Mouse (Mus musculus) embryonic facial prominence, embryonic 14.5 days (tissue): ENCODE measurements around the gene Adipoq. TPM values are rescaled to one million over a fixed set of nuclear protein-coding genes. Genes with fewer than 3 reads are reported as not detected.
A peak's percentile ranks its signal among the peaks of the same experiment; 100 is the strongest.
"Not testable (repeated sequence)": the region's sequence is repeated elsewhere in the genome, so short reads cannot be mapped to it uniquely, and the experiment has no call there.

Source experiments
- ATAC-seq: fragments of 200-750 bp; cut with Nextera tagmentation; 2 replicates; pipeline ENCODE4 v1.8.0; 2017; ENCODE audit warnings: low read depth, moderate number of reproducible peaks, moderate TSS enrichment
- DNase-seq: peaks from one replicate; pipeline ENCODE4 v3.0.0-alpha.2; 2015; ENCODE audit warnings: low spot score
- H3K27ac ChIP-seq: fragments of 300-500 bp; sonication (generic); replicated peaks from 2 replicates; pipeline ENCODE4 v1.5.1; 2014; ENCODE audit warnings: low read depth, mild to moderate bottlenecking, low read length, moderate library complexity
- H3K27me3 ChIP-seq: fragments of 300-500 bp; sonication (generic); replicated peaks from 2 replicates; pipeline ENCODE4 v1.6.1; 2014; ENCODE audit warnings: low read length; ENCODE audit not compliant: control insufficient read depth, insufficient read depth
- H3K36me3 ChIP-seq: fragments of 300-500 bp; sonication (generic); 2 replicates; pipeline ENCODE4 v1.6.1; 2014; ENCODE audit warnings: low read length, mixed read lengths; ENCODE audit not compliant: control insufficient read depth, insufficient read depth
- H3K4me1 ChIP-seq: fragments of 300-500 bp; sonication (generic); 2 replicates; pipeline ENCODE4 v1.6.1; 2014; ENCODE audit warnings: antibody characterized with exemption, low read length; ENCODE audit not compliant: control insufficient read depth, insufficient read depth
- H3K4me2 ChIP-seq: fragments of 300-500 bp; sonication (generic); 2 replicates; pipeline ENCODE4 v1.6.1; 2014; ENCODE audit warnings: low read depth, mild to moderate bottlenecking, low read length, moderate library complexity, mixed read lengths
- H3K4me3 ChIP-seq: fragments of 300-500 bp; sonication (generic); 2 replicates; pipeline ENCODE4 v1.5.1; 2014; ENCODE audit warnings: low read depth, mild to moderate bottlenecking, low read length
- H3K9ac ChIP-seq: fragments of 300-500 bp; sonication (generic); 2 replicates; pipeline ENCODE4 v1.6.1; 2014; ENCODE audit warnings: low read depth, mild to moderate bottlenecking, low read length, moderate library complexity, mixed read lengths
- H3K9me3 ChIP-seq: fragments of 300-500 bp; sonication (generic); 2 replicates; pipeline ENCODE4 v1.6.1; 2016; ENCODE audit warnings: low read length; ENCODE audit not compliant: control insufficient read depth
- WGBS: fragments of 180-500 bp; shearing (Covaris S2); extraction: QIAGEN DNeasy Blood & Tissue Kit; methylation state at CpG from one replicate; pipeline ENCODE4 v1.1.7; 2014; 5-methylcytosine and 5-hydroxymethylcytosine counted together
- polyA plus RNA-seq: library from polyadenylated mRNA; unstranded; fragments of >200 nt; fragmentation: Nextera tagmentation; extraction: Ambion mirVana; gene quantifications from 2 replicates; pipeline ENCODE4 v1.2.1, GENCODE M21; 2014

Gene Adipoq
- polyA plus RNA-seq = 5.9 and 18.4 TPM in 2 replicates

DNA sequence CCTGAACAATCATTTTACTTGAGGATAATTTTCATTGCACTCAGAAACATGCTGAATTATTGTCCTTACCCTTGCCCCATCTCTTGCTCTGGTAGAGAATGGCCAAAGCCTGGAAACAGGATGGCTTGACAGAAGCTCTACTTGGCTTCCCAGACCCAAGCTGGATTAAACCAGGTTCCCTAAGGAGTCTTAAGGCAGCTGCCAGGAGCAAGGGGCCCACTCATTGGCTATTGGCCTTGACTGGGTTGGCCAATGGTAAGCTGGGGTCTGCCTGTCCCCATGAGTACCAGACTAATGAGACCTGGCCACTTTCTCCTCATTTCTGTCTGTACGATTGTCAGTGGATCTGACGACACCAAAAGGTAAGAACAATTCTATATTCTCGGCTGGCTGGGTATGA, at the start of gene Adipoq:
Adipoq (plus strand) TSS at position 257 of the 400 bp plus-strand sequence.
- no peak within 1 kb of the TSS for H3K27ac ChIP-seq
- no peak within 1 kb of the TSS for H3K9ac ChIP-seq
- H3K4me3 ChIP-seq = no peak within 1 kb of the TSS
- WGBS = 94% methylated on average over 3 of the region's 3 CpGs
- no peak for DNase-seq
- no peak within 1 kb of the TSS for H3K4me2 ChIP-seq
- ATAC-seq = no peak
- H3K4me1 ChIP-seq = no peaks in the 10 kb centered on the region
- H3K36me3 ChIP-seq = no peaks in the 10 kb centered on the region
- no peaks in the 10 kb centered on the region for H3K27me3 ChIP-seq
- H3K9me3 ChIP-seq = no peaks in the 10 kb centered on the region

DNA sequence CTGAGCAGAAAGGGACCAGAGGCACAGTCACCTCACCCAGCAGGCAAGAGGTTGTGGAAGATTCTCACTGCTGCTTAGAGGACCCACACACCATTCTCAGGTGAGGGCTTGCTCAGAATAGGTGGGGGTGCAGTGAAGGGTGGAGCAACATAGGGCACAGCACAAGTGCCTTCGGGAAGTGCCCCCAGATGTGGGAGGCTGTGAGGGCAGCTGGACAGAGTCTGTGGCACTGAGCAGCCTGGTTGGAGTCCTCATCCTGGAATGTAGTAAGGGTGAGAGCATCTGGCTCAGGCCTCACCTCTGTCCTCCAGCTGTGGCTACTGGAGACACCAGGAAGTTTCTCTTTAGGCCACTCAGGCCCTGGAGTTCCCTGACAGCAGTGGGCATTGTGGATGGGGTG, 49.5 kb upstream of the Adipoq start:
- not testable (repeated sequence) for H3K4me2 ChIP-seq, H3K9me3 ChIP-seq, H3K36me3 ChIP-seq, H3K27ac ChIP-seq, H3K9ac ChIP-seq, DNase-seq, H3K4me3 ChIP-seq, H3K4me1 ChIP-seq, ATAC-seq
- 100% methylated on average over 1 of the region's 1 CpGs for WGBS
- H3K27me3 ChIP-seq = peaks cover 11% of the 10 kb centered on the region

DNA sequence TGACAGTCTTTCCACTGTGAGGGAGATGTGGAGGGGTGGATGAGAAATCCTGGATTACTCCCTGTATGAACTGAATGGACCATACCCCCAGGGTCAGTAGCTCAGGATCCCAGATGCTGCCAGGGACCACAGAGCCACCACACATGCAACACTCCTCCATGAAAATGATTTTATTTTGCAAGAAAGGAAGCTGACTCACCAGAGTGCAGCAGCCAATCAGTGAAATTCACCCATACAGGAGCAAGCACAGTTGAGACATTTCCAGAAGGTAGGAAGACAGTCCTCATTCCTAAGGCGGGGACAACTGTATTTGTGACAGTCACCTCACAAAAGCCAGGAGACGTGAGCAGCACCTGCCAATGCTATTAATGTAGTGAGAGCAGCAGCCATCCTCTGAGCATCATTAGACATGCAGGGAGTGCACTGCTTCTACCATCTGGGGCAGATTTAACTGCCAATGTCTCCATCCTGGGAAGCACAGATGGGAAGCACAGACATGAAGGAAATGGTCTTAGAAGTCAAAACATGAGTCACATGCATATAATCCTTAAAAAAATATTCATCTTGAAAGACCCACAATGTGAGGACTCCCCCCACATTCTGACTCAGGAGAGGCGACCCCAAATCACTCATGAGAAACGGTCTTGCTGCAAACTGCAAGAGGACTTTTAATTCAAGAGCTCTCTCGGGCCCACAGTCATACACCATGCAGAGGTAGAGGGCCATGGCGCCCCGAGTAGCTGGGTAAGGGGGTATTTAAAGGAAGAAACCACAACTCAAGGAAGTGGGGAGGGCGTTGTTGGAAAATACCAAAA, 48.8 kb upstream of the Adipoq start:
- WGBS = 80% methylated on average over 8 of the region's 8 CpGs
- H3K36me3 ChIP-seq, H3K27ac ChIP-seq, H3K4me3 ChIP-seq, H3K4me1 ChIP-seq, H3K4me2 ChIP-seq, H3K9me3 ChIP-seq, DNase-seq, H3K9ac ChIP-seq, ATAC-seq: not testable (repeated sequence)
- peaks cover 11% of the 10 kb centered on the region for H3K27me3 ChIP-seq

DNA sequence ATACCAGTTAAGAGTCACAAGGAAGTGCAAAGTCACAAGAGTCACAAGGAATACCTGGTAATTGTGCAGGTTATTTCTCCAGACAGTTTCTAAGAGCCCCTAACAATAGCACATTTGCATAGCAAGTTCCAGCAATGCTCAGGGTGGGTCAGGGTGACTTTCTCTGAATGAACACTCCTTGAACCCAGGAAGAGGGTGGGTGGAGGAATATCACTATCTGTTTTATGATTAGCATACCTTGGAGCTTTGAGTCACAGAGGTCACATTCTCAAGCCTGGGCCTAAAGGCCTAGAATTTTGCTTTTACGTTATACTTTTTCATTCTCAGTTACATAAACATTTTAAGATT, 48.3 kb upstream of the Adipoq start:
- peaks cover 11% of the 10 kb centered on the region for H3K27me3 ChIP-seq
- not testable (repeated sequence) for DNase-seq, H3K4me1 ChIP-seq, ATAC-seq, H3K27ac ChIP-seq, H3K4me2 ChIP-seq, H3K4me3 ChIP-seq, H3K9ac ChIP-seq, H3K9me3 ChIP-seq, H3K36me3 ChIP-seq
- 97% methylated on average over 1 of the region's 1 CpGs for WGBS

GRCm38 (mm10) chr16:23099632-23100031, 46.7 kb upstream of the Adipoq start:
- H3K4me1 ChIP-seq = no peaks in the 10 kb centered on the region
- peak overlapping the region; percentile 54 for H3K4me2 ChIP-seq
- 8% methylated on average over 12 of the region's 12 CpGs for WGBS
- no peaks in the 10 kb centered on the region for H3K36me3 ChIP-seq
- no peak for DNase-seq
- no peak overlapping the region for H3K27ac ChIP-seq
- no peaks in the 10 kb centered on the region for H3K9me3 ChIP-seq
- H3K4me3 ChIP-seq = peak overlapping the region; percentile 33
- H3K27me3 ChIP-seq = peaks cover 11% of the 10 kb centered on the region
- H3K9ac ChIP-seq = peak overlapping the region; percentile 44
- no peak for ATAC-seq

- peaks cover 11% of the 10 kb centered on the region for H3K27me3 ChIP-seq
- under 1% methylated on average over 8 of the region's 9 CpGs for WGBS
- H3K4me3 ChIP-seq = peak overlapping the region; percentile 33
- H3K4me1 ChIP-seq = no peaks in the 10 kb centered on the region
- peak overlapping the region; percentile 44 for H3K9ac ChIP-seq
- ATAC-seq (peak; percentile 71; the same call in 1 of the 2 replicates), DNase-seq (peak; percentile 36)
- no peaks in the 10 kb centered on the region for H3K36me3 ChIP-seq
- no peaks in the 10 kb centered on the region for H3K9me3 ChIP-seq
- H3K27ac ChIP-seq = no peak overlapping the region
- peak overlapping the region; percentile 54 for H3K4me2 ChIP-seq
These were observed 46.2 kb upstream of the Adipoq start for GRCm38 (mm10) chr16:23100099-23100575.

GRCm38 (mm10) chr16:23100613-23101012, 45.7 kb upstream of the Adipoq start:
- H3K27ac ChIP-seq = no peak overlapping the region
- H3K4me3 ChIP-seq = peak overlapping the region; percentile 33
- H3K27me3 ChIP-seq = peaks cover 11% of the 10 kb centered on the region
- no peak for ATAC-seq
- peak overlapping the region; percentile 54 for H3K4me2 ChIP-seq
- no peak for DNase-seq
- H3K36me3 ChIP-seq = no peaks in the 10 kb centered on the region
- H3K9me3 ChIP-seq = no peaks in the 10 kb centered on the region
- H3K9ac ChIP-seq = peak overlapping the region; percentile 42; the same call in 1 of the 2 replicates
- no peaks in the 10 kb centered on the region for H3K4me1 ChIP-seq
- 16% methylated on average over 10 of the region's 10 CpGs for WGBS

DNA sequence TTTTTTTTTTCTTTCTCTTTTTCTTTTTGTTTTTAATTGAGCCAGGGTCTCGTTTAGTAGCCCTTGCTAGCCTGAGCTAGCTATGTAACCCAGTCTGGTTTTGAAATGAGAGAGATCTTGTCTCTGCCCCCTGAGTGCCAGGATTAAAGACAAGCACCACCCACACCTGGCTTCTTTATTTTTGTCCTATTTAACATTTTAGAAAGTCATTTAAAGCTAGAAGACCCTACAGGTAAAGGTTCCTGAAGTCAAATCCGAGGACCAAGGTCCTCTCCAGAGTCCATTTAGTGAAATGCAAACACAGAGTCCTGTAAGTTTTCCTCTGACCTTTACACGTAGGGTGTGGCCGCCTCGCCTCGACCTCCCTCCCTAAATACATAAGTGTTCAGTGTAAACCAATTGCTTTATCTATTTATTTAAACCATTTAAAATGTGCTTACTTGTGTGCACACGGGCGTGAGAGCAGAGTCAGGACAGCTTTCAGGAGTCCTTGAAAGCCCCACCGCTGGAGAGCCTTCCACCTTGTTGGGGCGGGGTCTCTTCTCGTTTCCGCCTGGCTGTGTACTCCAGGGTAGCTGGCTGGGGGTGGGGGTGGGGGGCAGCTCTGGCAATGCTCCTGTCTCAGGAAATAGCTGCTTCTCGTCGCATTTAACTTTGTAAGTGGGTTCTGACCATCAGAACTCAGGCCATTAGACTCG, 43.8 kb upstream of the Adipoq start:
- ATAC-seq = no peak
- Histone ChIP-seq H3K4me1 (0 out of 2 replicates have a peak, but pooled peaks cover 3% of the 10 kb centered on the region), H3K36me3 (no peaks in the 10 kb centered on the region), H3K9ac (peak overlapping the region; percentile 27; the same call in 1 of the 2 replicates), H3K27ac (no peak overlapping the region), H3K27me3 (peaks cover 11% of the 10 kb centered on the region), H3K4me2 (peak overlapping the region; percentile 46), H3K4me3 (peak overlapping the region; percentile 24), H3K9me3 (no peaks in the 10 kb centered on the region)
- DNase-seq = no peak
- WGBS = 12% methylated on average over 15 of the region's 15 CpGs
